Mouse (Mus musculus): ENCODE results near the gene Trak1.

GRCm38 (mm10) chr9:121403699-121404098 is 106.4 kb downstream of the Trak1 start:
- no peak for TF ChIP-seq CTCF (IDR thresholded peaks at IDR 0.05; ENCODE audit: low read depth)
- TF ChIP-seq EP300 (IDR thresholded peaks at IDR 0.05; ENCODE audit: low read depth): no peak

Measured in liver, embryonic 14.5 days (tissue).